Mouse (Mus musculus) midbrain, embryonic 16.5 days (tissue): ENCODE measurements at regions not wholly inside any gene's neighbourhood (a gene's known extent, or its start where the extent isn't known, plus 50 kb on each side); places are given as distances from the start of the nearest gene placed in this dataset.

Source experiments
- ATAC-seq: fragments of 200-750 bp; cut with Nextera tagmentation; 2 replicates; pipeline ENCODE4 v1.8.0; 2017; ENCODE audit warnings: moderate TSS enrichment
- H3K27ac ChIP-seq: fragments of 300-500 bp; sonication (generic); 2 replicates; pipeline ENCODE4 v1.5.1; 2014; ENCODE audit warnings: mild to moderate bottlenecking, low read length, mixed read lengths
- H3K27me3 ChIP-seq: fragments of 300-500 bp; sonication (generic); 2 replicates; pipeline ENCODE4 v1.6.1; 2014; ENCODE audit warnings: low read depth, low read length, mixed read lengths; ENCODE audit not compliant: control insufficient read depth, insufficient read depth
- H3K36me3 ChIP-seq: fragments of 300-500 bp; sonication (generic); 2 replicates; pipeline ENCODE4 v1.6.1; 2014; ENCODE audit warnings: mild to moderate bottlenecking, low read length, moderate library complexity, mixed read lengths; ENCODE audit not compliant: control insufficient read depth, insufficient read depth
- H3K4me1 ChIP-seq: fragments of 300-500 bp; sonication (generic); 2 replicates; pipeline ENCODE4 v1.6.1; 2014; ENCODE audit warnings: mild to moderate bottlenecking, low read length, mixed read lengths; ENCODE audit not compliant: control insufficient read depth, insufficient read depth
- H3K4me2 ChIP-seq: fragments of 300-500 bp; sonication (generic); 2 replicates; pipeline ENCODE4 v1.6.1; 2014; ENCODE audit warnings: mild to moderate bottlenecking, low read length, mixed read lengths
- H3K4me3 ChIP-seq: fragments of 300-500 bp; sonication (generic); 2 replicates; pipeline ENCODE4 v1.5.1; 2014; ENCODE audit warnings: low read depth, mild to moderate bottlenecking, low read length, moderate library complexity, mixed read lengths
- H3K9ac ChIP-seq: fragments of 300-500 bp; sonication (generic); 2 replicates; pipeline ENCODE4 v1.6.1; 2014; ENCODE audit warnings: low read depth, low read length, mixed read lengths
- H3K9me3 ChIP-seq: fragments of 300-500 bp; sonication (generic); replicated peaks from 2 replicates; pipeline ENCODE4 v1.6.1; 2014; ENCODE audit warnings: mild to moderate bottlenecking, low read length, mixed read lengths; ENCODE audit not compliant: control insufficient read depth, poor library complexity, severe bottlenecking
- WGBS: fragments of 180-500 bp; shearing (Covaris S2); extraction: QIAGEN DNeasy Blood & Tissue Kit; methylation state at CpG from one replicate; pipeline ENCODE4 v1.1.7; 2014; 5-methylcytosine and 5-hydroxymethylcytosine counted together

GRCm38 (mm10) chr3:119653007-119653565 lies 131.2 kb downstream of the Ptbp2 start:
- WGBS = 94% methylated on average over 14 of the region's 14 CpGs
- Histone ChIP-seq H3K27ac (no peak overlapping the region), H3K4me3 (no peak overlapping the region), H3K27me3 (no peaks in the 10 kb centered on the region), H3K9ac (no peak overlapping the region), H3K36me3 (no peaks in the 10 kb centered on the region), H3K9me3 (no peaks in the 10 kb centered on the region), H3K4me2 (no peak overlapping the region), H3K4me1 (no peaks in the 10 kb centered on the region)
- no peak for ATAC-seq

DNA sequence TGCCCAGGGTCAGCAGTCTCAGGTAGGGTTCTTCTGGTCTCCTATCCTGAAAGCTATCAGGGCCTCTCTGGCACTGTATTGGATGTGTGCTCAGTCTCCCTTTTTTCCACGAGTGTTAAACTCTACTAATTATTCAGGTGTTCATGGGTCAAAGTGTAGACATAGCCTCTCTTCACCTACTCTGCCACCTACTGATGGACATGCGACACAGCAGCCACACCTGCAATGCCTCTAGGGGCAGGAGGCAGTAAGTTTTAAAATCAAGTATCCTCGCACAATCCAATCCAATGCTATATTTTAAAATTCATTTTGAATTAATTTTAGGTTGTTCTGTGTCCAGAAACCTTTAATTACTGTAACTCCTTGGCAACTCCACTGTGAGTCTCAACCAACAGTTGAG lies 145.6 kb downstream of the Ptbp2 start:
- Histone ChIP-seq H3K4me2 (no peak overlapping the region), H3K9me3 (no peaks in the 10 kb centered on the region), H3K4me1 (no peaks in the 10 kb centered on the region), H3K9ac (no peak overlapping the region), H3K27me3 (no peaks in the 10 kb centered on the region), H3K36me3 (no peaks in the 10 kb centered on the region), H3K4me3 (no peak overlapping the region), H3K27ac (no peak overlapping the region)
- ATAC-seq = no peak
- WGBS = 61% methylated on average over 3 of the region's 3 CpGs

DNA sequence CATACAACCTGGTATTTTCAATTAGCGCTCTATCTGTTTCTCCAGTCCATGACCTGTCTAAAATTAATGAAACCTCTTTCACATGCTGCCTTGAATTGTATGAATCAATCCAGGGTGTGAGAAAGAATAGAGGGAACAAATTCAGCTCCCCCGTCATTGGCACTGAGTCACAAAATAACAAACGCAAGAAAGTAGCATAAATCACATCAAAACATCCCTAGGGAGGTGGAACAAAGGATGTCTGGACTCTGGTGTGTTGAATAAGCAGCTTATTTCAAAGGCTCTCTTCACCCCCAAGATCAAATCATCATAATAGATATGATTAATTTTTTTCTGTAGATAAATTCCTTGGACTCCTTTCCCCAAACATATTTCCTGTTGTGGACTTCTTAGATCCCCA lies 148.6 kb downstream of the Ptbp2 start:
- 33% methylated on average over 3 of the region's 3 CpGs for WGBS
- no peak for ATAC-seq
- no peak overlapping the region for H3K4me3 ChIP-seq

GRCm38 (mm10) chr3:119633516-119633915 lies 150.8 kb downstream of the Ptbp2 start:
- no peak overlapping the region for H3K4me2 ChIP-seq
- H3K4me3 ChIP-seq = no peak overlapping the region
- H3K9me3 ChIP-seq = no peaks in the 10 kb centered on the region
- H3K27me3 ChIP-seq = no peaks in the 10 kb centered on the region
- WGBS = 84% methylated on average over 2 of the region's 2 CpGs
- no peak overlapping the region for H3K27ac ChIP-seq
- no peak for ATAC-seq
- no peak overlapping the region for H3K9ac ChIP-seq
- no peaks in the 10 kb centered on the region for H3K4me1 ChIP-seq
- no peaks in the 10 kb centered on the region for H3K36me3 ChIP-seq

More for the DNA sequence above, 148.6 kb downstream of the Ptbp2 start:
- no peaks in the 10 kb centered on the region for H3K36me3 ChIP-seq
- H3K9ac ChIP-seq = no peak overlapping the region
- H3K9me3 ChIP-seq = no peaks in the 10 kb centered on the region
- no peak overlapping the region for H3K4me2 ChIP-seq
- H3K27me3 ChIP-seq = no peaks in the 10 kb centered on the region
- H3K4me1 ChIP-seq = no peaks in the 10 kb centered on the region
- no peak overlapping the region for H3K27ac ChIP-seq

GRCm38 (mm10) chr3:119606116-119606515 lies 178.2 kb downstream of the Ptbp2 start:
- 85% methylated on average over 1 of the region's 1 CpGs for WGBS
- no peaks in the 10 kb centered on the region for H3K4me1 ChIP-seq
- no peak for ATAC-seq
- H3K9me3 ChIP-seq = no peaks in the 10 kb centered on the region
- H3K36me3 ChIP-seq = no peaks in the 10 kb centered on the region
- no peak overlapping the region for H3K4me3 ChIP-seq
- H3K27ac ChIP-seq = no peak overlapping the region
- H3K9ac ChIP-seq = no peak overlapping the region
- no peak overlapping the region for H3K4me2 ChIP-seq
- H3K27me3 ChIP-seq = no peaks in the 10 kb centered on the region

DNA sequence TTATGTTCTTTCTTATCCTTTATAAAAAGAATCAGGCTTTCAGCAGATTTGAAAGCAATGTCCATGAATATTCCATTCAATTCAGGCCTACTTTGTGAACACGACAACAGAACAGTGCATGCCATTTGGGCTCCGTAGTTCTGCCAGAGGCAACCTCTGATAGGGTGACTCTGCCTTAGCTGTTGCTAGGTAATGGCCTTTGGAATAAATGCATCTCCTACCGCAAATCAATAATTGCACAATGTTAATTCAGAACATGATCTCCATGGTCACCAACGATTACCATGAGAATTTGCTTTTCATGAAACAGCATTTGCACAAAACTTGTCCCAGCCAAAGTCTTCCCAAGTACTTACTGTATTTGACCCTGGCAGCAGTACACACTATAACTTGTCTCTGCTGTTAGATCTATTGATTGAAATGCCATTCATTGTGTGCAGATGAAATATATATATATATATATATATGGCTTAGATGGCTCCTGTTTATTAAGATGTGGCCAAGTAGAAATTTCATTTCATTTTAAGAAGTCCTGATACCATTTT lies 195.3 kb downstream of the Ptbp2 start:
- peak; percentile 67 for ATAC-seq
- Histone ChIP-seq H3K4me2 (no peak overlapping the region), H3K9me3 (no peaks in the 10 kb centered on the region), H3K27me3 (no peaks in the 10 kb centered on the region), H3K27ac (no peak overlapping the region), H3K9ac (no peak overlapping the region), H3K36me3 (no peaks in the 10 kb centered on the region), H3K4me1 (no peaks in the 10 kb centered on the region), H3K4me3 (no peak overlapping the region)
- WGBS = 14% methylated on average over 4 of the region's 4 CpGs

DNA sequence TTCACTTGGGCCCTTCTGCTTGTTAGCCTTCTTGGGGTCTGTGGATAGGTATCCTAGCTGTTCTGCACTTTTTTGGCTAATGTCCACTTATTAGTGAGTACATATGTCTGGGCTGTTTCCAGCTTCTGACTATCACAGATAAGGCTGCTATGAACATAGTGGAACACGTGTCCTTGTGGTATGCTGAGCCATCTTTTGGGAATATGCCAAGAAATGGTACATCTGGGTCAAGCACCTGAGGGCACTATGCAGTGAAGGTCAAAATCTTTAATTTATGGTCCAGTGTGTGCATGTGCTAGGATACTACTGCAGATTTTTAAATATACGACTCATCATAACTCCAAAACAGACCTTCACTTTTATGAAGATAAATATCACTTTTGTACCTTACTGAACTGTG lies 196.3 kb downstream of the Ptbp2 start:
- H3K4me3 ChIP-seq = no peak overlapping the region
- no peak overlapping the region for H3K9ac ChIP-seq
- no peaks in the 10 kb centered on the region for H3K27me3 ChIP-seq
- ATAC-seq = no peak
- no peak overlapping the region for H3K27ac ChIP-seq
- no peaks in the 10 kb centered on the region for H3K36me3 ChIP-seq
- no peaks in the 10 kb centered on the region for H3K4me1 ChIP-seq
- no peak overlapping the region for H3K4me2 ChIP-seq
- no peaks in the 10 kb centered on the region for H3K9me3 ChIP-seq
- WGBS = 78% methylated on average over 2 of the region's 2 CpGs

GRCm38 (mm10) chr3:119575516-119575915 lies 208.8 kb downstream of the Ptbp2 start:
- no peak overlapping the region for H3K4me3 ChIP-seq
- H3K4me1 ChIP-seq = no peaks in the 10 kb centered on the region
- no peak overlapping the region for H3K27ac ChIP-seq
- 84% methylated on average over 3 of the region's 3 CpGs for WGBS
- H3K4me2 ChIP-seq = no peak overlapping the region
- no peaks in the 10 kb centered on the region for H3K36me3 ChIP-seq
- H3K9ac ChIP-seq = no peak overlapping the region
- no peaks in the 10 kb centered on the region for H3K27me3 ChIP-seq
- no peak for ATAC-seq
- H3K9me3 ChIP-seq = no peaks in the 10 kb centered on the region

DNA sequence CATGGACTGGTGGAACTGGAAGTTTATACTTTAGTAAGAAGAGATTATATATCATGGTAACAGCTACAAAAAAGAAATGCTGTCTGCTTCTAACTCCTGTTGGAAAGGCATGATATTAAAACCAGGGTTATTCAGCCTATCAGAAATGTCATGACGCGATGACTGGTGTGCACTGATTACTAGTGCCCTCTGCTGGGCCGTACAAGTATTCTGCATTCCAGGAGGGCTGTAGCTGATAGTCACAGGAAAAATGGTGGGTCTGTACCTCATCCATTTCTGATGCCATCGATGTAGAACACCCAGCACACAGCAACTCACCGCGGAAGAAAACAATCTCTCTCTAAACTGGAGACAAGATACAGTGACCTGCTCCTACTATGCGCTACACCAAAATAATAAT lies 246.4 kb downstream of the Ptbp2 start:
- no peak for ATAC-seq
- Histone ChIP-seq H3K9ac (no peak overlapping the region), H3K27me3 (no peaks in the 10 kb centered on the region), H3K27ac (no peak overlapping the region), H3K4me2 (no peak overlapping the region), H3K9me3 (no peaks in the 10 kb centered on the region), H3K36me3 (no peaks in the 10 kb centered on the region), H3K4me3 (no peak overlapping the region), H3K4me1 (no peaks in the 10 kb centered on the region)
- 83% methylated on average over 7 of the region's 7 CpGs for WGBS
